Mouse (Mus musculus) midbrain, embryonic 11.5 days (tissue): Measurements from ENCODE around the gene Mettl6. TPM values are rescaled to one million over a fixed set of nuclear protein-coding genes. Genes with fewer than 3 reads are reported as not detected.
"Not testable (repeated sequence)": the region's sequence is repeated elsewhere in the genome, so short reads cannot be mapped to it uniquely, and the experiment has no call there.

Experiments
- ATAC-seq: fragments of 200-750 bp; cut with Nextera tagmentation; 2 replicates; pipeline ENCODE4 v1.8.0; 2017; ENCODE audit warnings: moderate TSS enrichment, moderate library complexity; ENCODE audit not compliant: low FRiP score
- DNase-seq: peaks from one replicate; pipeline ENCODE4 v3.0.0; 2015; ENCODE audit warnings: low spot score; ENCODE audit errors: missing footprints
- H3K27ac ChIP-seq: fragments of 300-500 bp; sonication (generic); 2 replicates; pipeline ENCODE4 v1.5.1; 2014; ENCODE audit warnings: low read depth, low read length
- H3K27me3 ChIP-seq: fragments of 300-500 bp; sonication (generic); 2 replicates; pipeline ENCODE4 v1.6.1; 2014; ENCODE audit warnings: mild to moderate bottlenecking, low read length, moderate library complexity, mixed read lengths; ENCODE audit not compliant: control insufficient read depth, insufficient read depth
- H3K36me3 ChIP-seq: fragments of 300-500 bp; sonication (generic); 2 replicates; pipeline ENCODE4 v1.6.1; 2014; ENCODE audit warnings: mild to moderate bottlenecking, low read length, moderate library complexity, mixed read lengths; ENCODE audit not compliant: control insufficient read depth, insufficient read depth
- H3K4me1 ChIP-seq: fragments of 300-500 bp; sonication (generic); 2 replicates; pipeline ENCODE4 v1.6.1; 2014; ENCODE audit warnings: low read length; ENCODE audit not compliant: control insufficient read depth, insufficient read depth
- H3K4me2 ChIP-seq: fragments of 300-500 bp; sonication (generic); 2 replicates; pipeline ENCODE4 v1.6.1; 2014; ENCODE audit warnings: mild to moderate bottlenecking, moderate library complexity
- H3K4me3 ChIP-seq: fragments of 300-500 bp; sonication (generic); 2 replicates; pipeline ENCODE4 v1.5.1; 2014; ENCODE audit warnings: low read depth, low read length
- H3K9ac ChIP-seq: fragments of 300-500 bp; sonication (generic); 2 replicates; pipeline ENCODE4 v1.6.1; 2014; ENCODE audit warnings: low read length
- H3K9me3 ChIP-seq: fragments of 300-500 bp; sonication (generic); 2 replicates; pipeline ENCODE4 v1.6.1; 2016; ENCODE audit warnings: low read length; ENCODE audit not compliant: control insufficient read depth
- WGBS: fragments of 180-500 bp; shearing (Covaris S2); extraction: QIAGEN DNeasy Blood & Tissue Kit; methylation state at CpG from one replicate; pipeline ENCODE4 v1.1.7; 2014; 5-methylcytosine and 5-hydroxymethylcytosine counted together
- polyA plus RNA-seq: library from polyadenylated mRNA; unstranded; fragments of >200 nt; fragmentation: Nextera tagmentation; extraction: Ambion mirVana; gene quantifications from 2 replicates; pipeline ENCODE4 v1.2.1, GENCODE M21; 2014

The Mettl6 gene
- polyA plus RNA-seq, 1 experiment from 2014 or later: 93.2 TPM

GRCm38 (mm10) chr14:31462226-31462625, 32.6 kb downstream of the Mettl6 start:
- H3K9me3 ChIP-seq, H3K27me3 ChIP-seq, DNase-seq, H3K4me1 ChIP-seq, H3K36me3 ChIP-seq, H3K4me3 ChIP-seq, H3K27ac ChIP-seq, ATAC-seq, H3K9ac ChIP-seq, H3K4me2 ChIP-seq: not testable (repeated sequence)
- 73% methylated on average over 5 of the region's 5 CpGs for WGBS

- ATAC-seq: no peak
- no peaks in the 10 kb centered on the region for H3K36me3 ChIP-seq
- DNase-seq: no peak
- H3K4me1 ChIP-seq: no peaks in the 10 kb centered on the region
- no peak overlapping the region for H3K9ac ChIP-seq
- 93% methylated on average over 12 of the region's 12 CpGs for WGBS
- H3K4me2 ChIP-seq: no peak overlapping the region
- no peak overlapping the region for H3K27ac ChIP-seq
- no peak overlapping the region for H3K4me3 ChIP-seq
- no peaks in the 10 kb centered on the region for H3K27me3 ChIP-seq
- no peaks in the 10 kb centered on the region for H3K9me3 ChIP-seq
Measured at GRCm38 (mm10) chr14:31458006-31458405, 36.8 kb downstream of the Mettl6 start.

GRCm38 (mm10) chr14:31456064-31456721, 38.6 kb downstream of the Mettl6 start:
- ATAC-seq (no peak), DNase-seq (no peak)
- no peak overlapping the region for H3K4me3 ChIP-seq
- H3K36me3 ChIP-seq: no peaks in the 10 kb centered on the region
- H3K27me3 ChIP-seq: no peaks in the 10 kb centered on the region
- no peaks in the 10 kb centered on the region for H3K4me1 ChIP-seq
- H3K4me2 ChIP-seq: no peak overlapping the region
- WGBS: 88% methylated on average over 6 of the region's 6 CpGs
- no peak overlapping the region for H3K27ac ChIP-seq
- no peaks in the 10 kb centered on the region for H3K9me3 ChIP-seq
- no peak overlapping the region for H3K9ac ChIP-seq

GRCm38 (mm10) chr14:31454849-31455566, 39.8 kb downstream of the Mettl6 start:
- no peaks in the 10 kb centered on the region for H3K36me3 ChIP-seq
- H3K4me1 ChIP-seq: no peaks in the 10 kb centered on the region
- H3K4me2 ChIP-seq: no peak overlapping the region
- H3K9ac ChIP-seq: no peak overlapping the region
- no peak for DNase-seq
- no peak overlapping the region for H3K27ac ChIP-seq
- H3K9me3 ChIP-seq: no peaks in the 10 kb centered on the region
- 90% methylated on average over 8 of the region's 8 CpGs for WGBS
- no peak for ATAC-seq
- no peak overlapping the region for H3K4me3 ChIP-seq
- no peaks in the 10 kb centered on the region for H3K27me3 ChIP-seq

GRCm38 (mm10) chr14:31453946-31454345, 40.9 kb downstream of the Mettl6 start:
- H3K4me2 ChIP-seq, H3K9ac ChIP-seq, DNase-seq, H3K27me3 ChIP-seq, H3K27ac ChIP-seq, H3K9me3 ChIP-seq, H3K4me1 ChIP-seq, H3K36me3 ChIP-seq, ATAC-seq, H3K4me3 ChIP-seq: not testable (repeated sequence)
- WGBS: 50% methylated on average over 12 of the region's 12 CpGs

- H3K9me3 ChIP-seq: no peaks in the 10 kb centered on the region
- H3K4me2 ChIP-seq: no peak overlapping the region
- no peak overlapping the region for H3K27ac ChIP-seq
- 84% methylated on average over 5 of the region's 5 CpGs for WGBS
- DNase-seq (no peak), ATAC-seq (no peak)
- no peak overlapping the region for H3K9ac ChIP-seq
- no peaks in the 10 kb centered on the region for H3K4me1 ChIP-seq
- H3K4me3 ChIP-seq: no peak overlapping the region
- no peaks in the 10 kb centered on the region for H3K27me3 ChIP-seq
- no peaks in the 10 kb centered on the region for H3K36me3 ChIP-seq
Measured at GRCm38 (mm10) chr14:31448994-31449393, 45.8 kb downstream of the Mettl6 start.

- no peak for ATAC-seq
- H3K9ac ChIP-seq: no peak overlapping the region
- no peak for DNase-seq
- no peaks in the 10 kb centered on the region for H3K27me3 ChIP-seq
- no peak overlapping the region for H3K4me3 ChIP-seq
- no peak overlapping the region for H3K4me2 ChIP-seq
- H3K9me3 ChIP-seq: no peaks in the 10 kb centered on the region
- no peaks in the 10 kb centered on the region for H3K36me3 ChIP-seq
- 77% methylated on average over 6 of the region's 6 CpGs for WGBS
- no peaks in the 10 kb centered on the region for H3K4me1 ChIP-seq
- H3K27ac ChIP-seq: no peak overlapping the region
Measured at GRCm38 (mm10) chr14:31443616-31444015, 51.2 kb downstream of the Mettl6 start.

DNA sequence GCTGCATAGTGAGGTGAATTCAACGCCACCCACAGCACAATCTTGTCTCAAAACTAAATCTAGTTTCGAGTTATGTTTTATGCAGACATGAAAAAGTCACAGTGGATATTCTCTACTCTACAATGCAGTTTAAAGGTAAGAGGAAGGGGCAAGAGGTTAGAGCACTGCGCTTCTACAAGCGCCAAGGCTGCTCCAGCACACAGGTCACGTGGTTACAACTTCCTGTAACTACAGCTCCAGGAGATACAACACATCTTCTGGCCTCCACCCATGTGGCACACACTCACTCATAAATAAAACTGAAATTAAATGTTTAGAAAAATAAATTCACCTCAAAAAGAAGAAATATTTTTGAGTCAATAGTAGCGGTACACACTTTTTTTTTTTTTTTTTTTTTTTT, 54.1 kb downstream of the Mettl6 start:
- Histone ChIP-seq H3K4me2 (no peak overlapping the region), H3K36me3 (no peaks in the 10 kb centered on the region), H3K9ac (no peak overlapping the region), H3K9me3 (no peaks in the 10 kb centered on the region), H3K4me3 (no peak overlapping the region), H3K4me1 (no peaks in the 10 kb centered on the region), H3K27ac (no peak overlapping the region), H3K27me3 (no peaks in the 10 kb centered on the region)
- DNase-seq (no peak), ATAC-seq (no peak)
- WGBS: 87% methylated on average over 6 of the region's 6 CpGs

DNA sequence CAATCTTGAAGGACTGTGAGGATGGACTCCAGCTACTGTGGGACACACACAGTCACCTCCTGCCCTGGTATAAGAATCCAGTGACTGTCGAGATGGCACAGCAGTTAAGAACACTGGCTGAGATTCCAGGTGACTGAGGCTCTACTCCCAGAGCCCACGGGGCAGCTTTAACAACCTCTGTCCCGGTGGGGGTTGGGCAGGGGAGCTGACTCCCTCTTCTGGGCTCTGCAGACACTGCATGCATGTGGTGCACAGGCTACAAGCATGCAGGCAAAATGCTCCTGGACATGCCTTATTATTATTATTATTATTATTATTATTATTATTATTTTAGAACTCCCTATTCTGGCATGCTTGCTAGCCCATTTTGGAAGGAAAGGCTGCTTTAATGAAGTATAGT, 54.6 kb downstream of the Mettl6 start:
- DNase-seq (no peak), ATAC-seq (no peak)
- Histone ChIP-seq H3K4me3 (no peak overlapping the region), H3K36me3 (no peaks in the 10 kb centered on the region), H3K27ac (no peak overlapping the region), H3K4me1 (no peaks in the 10 kb centered on the region; the same call in 1 of the 2 replicates), H3K4me2 (no peak overlapping the region), H3K27me3 (peaks cover 3% of the 10 kb centered on the region), H3K9me3 (no peaks in the 10 kb centered on the region), H3K9ac (no peak overlapping the region)
- WGBS: 46% methylated on average over 3 of the region's 3 CpGs
